Mouse (Mus musculus): Measurements from ENCODE around the gene Pdia3.

DNA sequence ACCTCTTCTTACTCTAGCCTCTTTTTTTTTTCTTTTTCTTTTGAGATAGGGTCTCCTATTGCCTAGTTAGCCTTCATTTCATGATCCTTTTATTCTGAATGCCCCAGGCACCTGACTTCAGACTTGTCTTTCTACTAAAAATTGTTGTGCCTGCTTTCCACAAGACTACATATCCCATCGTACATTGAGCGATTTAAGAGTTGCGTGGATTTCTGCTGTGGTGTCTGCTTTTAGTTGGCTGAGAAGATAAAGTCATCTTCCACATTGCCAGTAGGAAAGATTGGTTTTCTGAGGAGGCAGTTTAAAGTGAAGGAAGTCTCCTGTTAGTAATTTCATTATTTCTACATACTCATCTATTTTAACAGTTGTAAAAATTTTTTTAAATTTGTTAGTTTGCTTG is 2.0 kb downstream of the Pdia3 start:
- TF ChIP-seq POLR2A (IDR thresholded peaks at IDR 0.05; ENCODE audit: low read depth, low read length) (no peak), CTCF (conservative IDR thresholded peaks at IDR 0.05; ENCODE audit: insufficient read depth, insufficient read length, low read depth, low read length) (no peak)

All from kidney, adult 2 months (tissue).